Mouse (Mus musculus) embryonic fibroblast, embryonic 13.5 days (primary cell): Measurements from ENCODE around the gene Alyref.

Experiments
- CTCF ChIP-seq: IDR thresholded peaks from 2 replicates; pipeline ENCODE4 v1.5.1; 2011; ENCODE audit warnings: mild to moderate bottlenecking, control low read depth, low read length, moderate library complexity, borderline replicate concordance; ENCODE audit not compliant: insufficient read depth
- POLR2A ChIP-seq: IDR thresholded peaks from 2 replicates; pipeline ENCODE4 v1.6.1; 2011; ENCODE audit warnings: low read depth, mild to moderate bottlenecking, control low read depth, low read length, moderate library complexity

DNA sequence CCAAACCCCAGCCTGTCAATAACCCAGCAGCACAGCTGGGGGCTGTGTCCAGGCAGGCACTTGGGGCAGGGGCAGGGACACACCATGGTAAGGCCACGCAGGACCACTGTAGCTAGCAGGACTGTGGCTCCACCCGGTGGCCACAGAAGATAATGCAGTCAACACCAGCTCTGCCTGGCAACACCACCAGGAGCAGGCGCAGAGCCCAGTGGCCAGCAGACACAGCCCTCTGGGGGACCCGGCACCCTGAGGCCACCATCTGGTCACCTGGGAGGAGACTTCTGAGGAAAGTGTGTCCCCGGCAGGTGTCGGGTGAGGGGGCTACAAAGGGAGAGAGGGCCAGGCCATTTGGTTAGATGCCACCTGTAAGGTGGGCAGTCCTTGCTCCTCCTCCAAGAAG, 14.6 kb upstream of the Alyref start:
- peak; percentile 85 for TF ChIP-seq CTCF
- TF ChIP-seq POLR2A, result no peak
